Mouse (Mus musculus): ENCODE data around the gene U2af2.
"Not testable (repeated sequence)": the region's sequence is repeated elsewhere in the genome, so short reads cannot be mapped to it uniquely, and the experiment has no call there.

The U2af2 gene

DNA sequence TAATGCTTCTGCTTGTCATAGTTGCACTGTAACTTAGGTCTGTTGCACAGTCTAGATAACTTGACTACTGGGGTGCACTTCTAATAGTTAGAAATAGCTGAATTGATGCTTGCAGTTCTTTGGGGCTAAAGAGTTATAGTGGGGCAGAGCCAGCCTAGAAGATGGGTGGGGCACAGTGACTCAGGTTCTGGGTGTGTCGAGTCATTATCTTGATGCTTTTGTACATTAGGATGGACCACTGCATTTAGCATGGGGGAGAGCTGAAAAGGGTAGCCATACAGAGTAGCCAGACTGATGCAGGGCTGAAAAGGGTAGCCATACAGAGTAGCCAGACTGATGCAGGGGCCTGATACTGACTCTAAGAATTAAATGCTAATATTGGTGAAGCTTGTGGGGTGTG lies 11.6 kb downstream of the U2af2 start:
- no peak for DNase-seq (ENCODE audit: low read depth, low spot score)

DNA sequence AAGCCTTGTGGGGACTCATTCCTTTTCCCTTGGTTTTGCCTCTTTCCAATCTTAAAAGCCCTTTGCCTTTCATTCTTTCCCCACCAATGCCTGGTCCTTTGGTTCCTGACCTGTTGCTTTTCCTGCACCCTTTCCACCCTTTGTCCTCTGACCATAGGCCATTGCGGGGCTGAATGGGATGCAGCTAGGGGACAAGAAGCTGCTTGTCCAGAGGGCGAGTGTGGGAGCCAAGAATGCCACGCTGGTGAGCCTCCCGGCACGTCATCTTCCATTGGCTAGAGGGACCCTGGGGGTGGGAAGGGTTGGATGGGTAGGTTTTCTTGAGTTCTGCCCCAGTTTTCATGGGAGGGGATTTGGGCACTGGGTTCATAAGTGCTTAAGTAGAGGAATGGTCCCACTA lies 13.0 kb downstream of the U2af2 start:
- no peak for DNase-seq (ENCODE audit: low read depth, low spot score)

DNA sequence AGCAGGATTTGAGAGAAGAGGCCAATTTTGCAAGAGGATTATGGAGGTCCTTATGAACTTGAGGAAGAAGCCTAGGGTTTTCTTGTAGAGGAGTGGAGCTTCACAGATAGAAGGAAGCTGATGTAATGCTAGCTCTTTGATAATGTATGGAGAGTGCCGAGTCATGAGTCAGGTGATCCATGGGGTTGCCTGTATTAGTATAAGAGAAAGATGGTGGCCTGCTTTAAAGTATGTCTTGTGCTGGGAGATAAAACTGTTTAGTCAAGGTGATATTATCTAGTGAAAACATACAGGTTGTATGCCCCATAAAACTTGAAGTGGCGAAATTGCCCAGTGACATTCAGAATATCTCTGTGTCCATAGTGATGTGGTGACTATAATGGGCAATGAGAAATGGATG lies 15.0 kb downstream of the U2af2 start:
- no peak for DNase-seq (ENCODE audit: low read depth, low spot score)

DNA sequence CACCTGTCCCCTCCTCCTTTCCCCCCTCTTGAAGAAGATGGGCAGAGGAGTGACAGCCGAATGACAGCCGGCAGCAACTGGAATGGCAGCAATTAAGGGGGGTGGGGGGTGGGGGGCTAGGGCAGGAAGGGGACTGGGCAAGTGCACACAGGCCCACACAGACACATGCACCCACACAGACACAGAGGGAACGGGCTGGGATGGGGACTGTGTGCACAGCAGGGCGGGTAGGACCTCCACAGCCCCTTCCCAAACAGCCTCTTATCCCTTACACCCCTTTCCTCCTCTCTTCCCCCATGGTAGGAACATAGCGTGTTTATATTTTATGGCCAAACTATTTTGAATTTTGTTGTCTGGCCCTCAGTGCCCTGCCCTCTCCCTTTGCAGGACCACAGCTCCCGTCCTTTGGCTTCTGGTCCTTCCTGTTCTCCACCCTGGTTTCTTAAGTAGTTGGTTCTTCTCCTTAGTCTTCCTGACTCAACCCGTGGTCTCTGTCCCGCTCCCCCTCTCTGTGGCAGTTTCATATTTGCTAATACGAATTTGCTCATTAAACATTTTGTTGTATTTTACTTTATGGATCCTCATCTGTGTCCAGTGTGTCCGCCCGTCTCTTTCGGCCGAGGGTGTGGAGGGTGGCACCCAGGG lies 17.5 kb downstream of the U2af2 start:
- not testable (repeated sequence) for DNase-seq (ENCODE audit: low read depth, low spot score)

DNA sequence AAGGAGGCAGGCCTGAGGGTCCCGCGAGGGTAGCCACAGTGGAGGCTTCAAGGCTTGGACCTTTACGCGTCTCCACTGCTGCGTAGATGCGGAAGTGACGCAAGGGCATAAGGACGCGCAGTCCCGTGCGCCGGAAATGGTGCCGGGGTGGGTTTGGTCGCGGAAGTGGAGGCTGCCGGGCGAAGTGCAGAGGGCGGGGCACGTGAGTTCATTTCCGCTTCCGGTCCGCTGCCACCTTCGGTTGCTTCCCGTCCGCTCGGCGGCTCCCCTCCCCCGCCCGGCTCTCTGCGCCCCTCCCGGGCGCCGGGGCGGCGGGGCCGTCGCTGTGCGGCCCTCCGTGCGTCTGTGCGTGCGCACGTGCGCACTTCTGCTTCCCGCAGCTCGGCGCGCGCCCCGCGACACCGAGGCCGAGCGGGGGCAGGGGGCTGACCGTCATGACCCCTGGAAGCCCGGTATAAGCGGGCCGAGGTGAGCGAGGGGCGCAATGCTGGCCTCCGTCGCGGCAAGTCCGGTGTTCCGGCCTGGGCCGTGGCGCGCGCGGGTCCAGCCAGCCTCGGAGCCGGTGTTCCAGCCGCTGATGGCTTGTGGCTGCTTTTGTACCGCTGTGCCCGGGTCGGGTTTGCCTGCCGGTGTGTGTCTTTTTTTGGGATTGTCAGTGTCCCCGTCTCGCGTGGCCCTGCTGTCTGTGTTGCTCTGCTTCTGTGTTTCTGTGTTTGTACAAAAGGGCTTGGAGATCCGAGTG lies 18.2 kb downstream of the U2af2 start, which contains the start of gene Epn1:
Gene Epn1, plus strand, starts transcription at position 226 of the 742 bp plus-strand sequence.
- DNase-seq (ENCODE audit: low read depth, low spot score): peak; percentile 97

DNA sequence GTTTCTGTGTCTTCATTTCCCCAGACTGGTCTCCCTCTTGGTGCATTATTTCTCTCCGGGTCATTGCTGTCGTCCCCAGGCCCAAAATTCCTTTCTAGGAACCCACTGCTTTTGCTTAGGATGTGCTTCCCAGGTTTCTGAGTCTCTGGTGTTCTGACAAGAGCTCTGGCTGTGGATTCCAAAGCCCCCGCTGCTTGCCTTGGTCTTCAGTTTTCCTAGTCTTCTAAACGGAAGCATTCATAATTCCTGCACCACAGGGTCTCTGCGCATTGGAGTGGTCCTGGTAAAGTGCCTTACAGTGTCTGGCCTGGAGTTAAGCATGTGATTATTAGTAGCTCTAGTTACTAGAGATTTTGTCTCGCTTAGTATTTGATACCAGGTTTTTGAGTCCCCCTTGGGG lies 18.9 kb downstream of the U2af2 start:
- DNase-seq (ENCODE audit: low read depth, low spot score): peak; percentile 42

DNA sequence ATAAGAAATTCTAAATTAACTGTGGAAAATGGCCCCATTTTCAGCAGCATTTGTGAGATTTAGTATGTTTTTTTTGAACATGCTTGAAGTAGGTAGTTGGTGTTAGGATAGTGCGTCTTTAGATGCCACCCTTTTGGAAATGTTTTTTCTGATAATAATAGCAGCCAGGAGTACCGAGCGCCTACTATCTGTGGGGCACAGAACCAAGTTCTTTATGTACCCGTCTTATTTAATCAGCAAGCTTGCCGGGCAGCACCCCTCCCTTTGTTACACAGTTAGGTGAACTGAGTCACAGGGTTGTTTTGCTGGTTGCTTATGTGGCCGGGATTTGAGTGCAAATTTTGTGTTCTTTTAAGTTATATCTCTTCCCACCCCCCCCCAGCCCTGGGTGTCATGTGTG lies 19.3 kb downstream of the U2af2 start:
- DNase-seq (ENCODE audit: low read depth, low spot score): no peak

DNA sequence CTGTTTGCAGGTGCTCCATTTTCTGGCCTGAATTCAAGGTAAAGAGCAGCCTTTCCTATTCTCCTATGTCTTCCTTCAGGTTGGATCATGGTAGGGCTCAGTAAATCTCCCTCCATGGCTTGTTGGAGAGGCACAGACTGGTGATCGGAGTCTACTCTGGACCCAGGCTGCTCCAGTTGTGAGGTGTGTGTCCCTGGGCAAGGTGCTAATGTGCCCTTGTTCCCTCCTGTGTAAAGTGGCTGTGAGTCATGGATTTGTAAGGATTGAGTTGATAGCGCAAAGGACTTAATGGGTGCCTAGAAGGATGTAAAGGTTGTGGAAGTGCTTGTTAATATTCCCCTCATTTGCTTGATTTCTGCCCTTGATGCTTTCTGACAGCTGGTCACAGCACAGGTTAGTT lies 20.0 kb downstream of the U2af2 start:
- DNase-seq (ENCODE audit: low read depth, low spot score): no peak

DNA sequence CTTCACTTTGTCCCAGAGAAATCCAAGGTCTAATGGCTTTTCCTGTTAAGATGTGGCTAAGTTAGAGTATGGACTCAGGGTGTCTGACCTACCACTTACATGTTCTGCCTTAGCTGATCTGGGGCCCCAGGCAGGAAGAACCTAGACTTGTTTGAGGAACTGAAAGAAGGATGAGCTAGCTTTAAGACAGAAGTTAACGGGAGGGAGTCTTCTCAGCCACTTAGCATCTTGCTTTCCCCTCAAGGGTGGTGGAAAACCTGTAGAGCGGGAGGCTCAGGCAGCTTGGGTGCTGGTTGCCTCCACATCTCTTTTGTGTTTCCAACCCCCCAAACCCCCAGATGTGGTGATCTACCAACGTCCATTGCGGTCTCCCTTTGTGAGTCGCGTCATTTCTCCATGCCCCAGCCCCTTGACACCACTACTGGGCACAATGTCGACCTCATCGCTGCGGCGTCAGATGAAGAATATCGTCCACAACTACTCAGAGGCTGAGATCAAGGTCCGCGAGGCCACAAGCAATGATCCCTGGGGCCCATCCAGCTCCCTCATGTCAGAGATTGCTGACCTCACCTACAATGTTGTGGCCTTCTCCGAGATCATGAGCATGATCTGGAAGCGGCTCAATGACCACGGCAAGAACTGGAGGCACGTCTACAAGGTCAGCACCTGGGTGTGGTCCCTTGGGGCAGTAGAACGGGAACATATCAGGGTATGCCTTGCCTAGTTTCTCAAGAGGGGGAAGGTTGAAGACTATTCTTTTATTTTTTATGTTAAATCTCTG lies 21.6 kb downstream of the U2af2 start:
- no peak for DNase-seq (ENCODE audit: low read depth, low spot score)

DNA sequence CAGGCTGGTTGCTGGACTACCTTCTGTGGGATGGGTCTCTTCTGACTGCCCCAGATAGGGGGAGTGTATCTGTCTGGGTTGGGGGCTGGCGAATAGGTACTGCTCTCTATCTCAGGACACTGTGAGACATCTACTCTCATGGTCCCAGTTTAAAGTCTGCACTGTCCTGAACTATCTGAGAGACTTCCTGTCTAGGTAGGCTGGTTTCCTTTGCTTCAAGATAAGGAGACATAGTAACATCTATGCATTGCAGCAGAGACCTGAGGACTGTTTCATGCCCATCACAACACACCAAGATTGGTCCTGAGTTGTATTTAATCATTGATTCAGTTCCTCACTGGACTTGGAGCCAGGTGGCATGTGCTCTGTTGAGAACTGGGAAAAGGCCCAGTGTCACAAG lies 23.6 kb downstream of the U2af2 start:
- DNase-seq (ENCODE audit: low read depth, low spot score): no peak

DNA sequence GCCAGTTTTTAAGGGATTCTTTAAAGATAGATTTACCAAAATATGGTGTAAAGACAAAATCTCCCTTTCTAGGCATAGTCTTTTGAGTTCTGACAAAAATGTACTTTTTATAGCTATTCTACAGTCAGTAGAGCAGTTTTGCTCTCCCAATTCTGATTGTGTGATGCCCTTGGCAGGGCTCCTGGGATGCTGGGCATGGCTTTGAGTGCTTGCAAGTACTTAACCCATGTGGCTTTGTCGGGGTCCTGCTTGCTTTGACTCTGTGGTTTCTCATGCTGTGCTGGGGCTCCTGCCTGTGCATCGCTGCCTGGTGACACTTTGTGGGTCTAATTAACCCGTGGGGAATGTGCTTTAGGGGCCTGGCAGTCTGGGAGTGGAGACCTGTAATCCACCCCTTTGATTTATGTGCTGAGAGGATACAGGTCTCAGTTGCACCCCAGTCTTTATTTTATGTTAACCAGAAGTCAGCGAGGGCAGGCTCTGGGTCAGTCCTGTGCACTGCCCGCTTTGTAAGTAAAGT lies 25.0 kb downstream of the U2af2 start:
- DNase-seq (ENCODE audit: low read depth, low spot score): no peak

DNA sequence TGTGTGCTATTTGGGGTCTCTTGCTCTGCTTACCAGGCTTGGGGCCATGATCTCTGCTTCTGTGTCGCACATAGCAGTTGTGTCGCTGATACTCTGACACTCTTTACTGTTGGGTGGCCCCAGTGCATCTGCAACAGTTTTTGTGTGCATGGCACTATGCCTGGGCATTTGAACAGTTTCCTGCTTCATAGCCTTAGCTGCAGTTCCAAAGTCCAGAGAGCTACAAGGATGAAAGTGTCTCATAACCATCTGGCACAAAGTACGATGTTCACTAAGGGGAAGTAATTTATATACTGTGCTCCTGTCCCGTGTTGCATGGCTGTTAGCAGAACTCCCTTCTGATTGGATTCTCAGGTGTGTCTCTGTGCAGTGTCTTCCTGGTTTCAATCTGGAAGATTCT lies 25.9 kb downstream of the U2af2 start:
- no peak for DNase-seq (ENCODE audit: low read depth, low spot score)

DNA sequence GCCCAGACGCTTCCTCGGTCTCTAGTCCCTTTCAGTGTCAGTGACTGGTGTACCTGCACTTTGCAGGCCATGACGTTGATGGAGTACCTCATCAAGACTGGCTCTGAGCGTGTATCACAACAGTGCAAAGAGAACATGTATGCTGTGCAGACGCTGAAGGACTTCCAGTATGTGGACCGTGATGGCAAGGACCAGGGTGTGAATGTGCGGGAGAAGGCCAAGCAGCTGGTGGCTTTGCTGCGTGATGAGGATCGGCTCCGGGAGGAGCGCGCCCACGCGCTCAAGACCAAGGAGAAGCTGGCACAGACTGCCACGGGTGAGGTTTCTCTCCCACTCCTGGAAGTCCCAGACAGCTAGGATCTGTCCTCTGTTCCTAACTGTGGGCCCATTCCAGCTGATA lies 27.9 kb downstream of the U2af2 start:
- DNase-seq (ENCODE audit: low read depth, low spot score): no peak

DNA sequence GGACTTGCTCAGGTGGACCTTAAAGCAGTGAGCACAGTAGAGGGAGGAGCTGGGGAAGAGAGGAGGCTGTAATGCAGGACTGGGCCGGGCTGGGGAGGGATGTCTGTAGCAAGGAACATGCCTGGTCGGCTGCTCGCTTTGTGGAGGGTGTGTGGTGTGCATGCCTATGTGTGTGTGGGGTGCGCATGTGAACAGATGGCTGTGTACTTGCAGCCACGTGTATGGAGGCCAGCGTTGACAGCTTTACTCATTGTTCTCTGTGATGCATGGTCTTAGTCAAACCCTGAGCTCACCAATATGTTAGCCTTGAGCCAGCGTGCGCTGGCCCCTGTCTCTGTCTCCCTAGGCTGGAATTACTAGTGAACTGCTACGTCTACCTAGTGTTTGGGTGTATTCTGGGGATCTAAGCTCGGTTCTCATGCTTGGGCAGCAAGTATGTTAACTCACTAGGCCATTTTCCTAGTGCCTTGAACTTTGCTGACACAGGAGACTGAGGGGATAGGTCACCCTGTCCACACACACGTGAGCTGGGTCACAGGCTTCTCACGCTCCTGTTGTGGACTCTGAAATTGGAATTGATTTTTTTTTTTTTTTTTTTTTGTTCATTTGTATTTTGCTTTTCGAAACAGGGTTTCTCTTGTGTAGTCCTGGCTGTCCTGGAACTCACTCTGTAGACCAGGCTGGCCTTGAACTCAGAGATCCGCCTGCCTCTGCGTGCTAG lies 29.2 kb downstream of the U2af2 start:
- no peak for DNase-seq (ENCODE audit: low read depth, low spot score)

DNA sequence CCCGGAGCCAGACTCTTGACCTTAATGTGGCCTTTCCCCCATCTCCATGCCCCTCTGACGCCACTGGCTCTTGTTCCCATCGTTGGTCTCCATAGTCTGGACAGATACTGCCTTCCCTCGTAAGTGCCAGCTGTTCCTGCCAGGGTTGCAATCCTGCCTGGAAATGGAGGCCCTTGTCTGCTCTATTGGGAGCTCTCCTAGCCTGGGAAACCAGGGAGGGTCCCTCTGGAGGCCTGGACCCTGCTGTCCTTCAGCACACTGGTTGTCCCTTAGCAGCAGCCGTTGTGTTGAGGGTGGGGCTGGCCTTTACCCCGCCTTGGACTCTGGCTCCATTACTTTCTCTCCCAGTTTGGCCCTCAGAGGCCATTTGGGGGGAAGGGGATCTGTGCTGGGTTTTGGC lies 30.4 kb downstream of the U2af2 start:
- DNase-seq (ENCODE audit: low read depth, low spot score): no peak

DNA sequence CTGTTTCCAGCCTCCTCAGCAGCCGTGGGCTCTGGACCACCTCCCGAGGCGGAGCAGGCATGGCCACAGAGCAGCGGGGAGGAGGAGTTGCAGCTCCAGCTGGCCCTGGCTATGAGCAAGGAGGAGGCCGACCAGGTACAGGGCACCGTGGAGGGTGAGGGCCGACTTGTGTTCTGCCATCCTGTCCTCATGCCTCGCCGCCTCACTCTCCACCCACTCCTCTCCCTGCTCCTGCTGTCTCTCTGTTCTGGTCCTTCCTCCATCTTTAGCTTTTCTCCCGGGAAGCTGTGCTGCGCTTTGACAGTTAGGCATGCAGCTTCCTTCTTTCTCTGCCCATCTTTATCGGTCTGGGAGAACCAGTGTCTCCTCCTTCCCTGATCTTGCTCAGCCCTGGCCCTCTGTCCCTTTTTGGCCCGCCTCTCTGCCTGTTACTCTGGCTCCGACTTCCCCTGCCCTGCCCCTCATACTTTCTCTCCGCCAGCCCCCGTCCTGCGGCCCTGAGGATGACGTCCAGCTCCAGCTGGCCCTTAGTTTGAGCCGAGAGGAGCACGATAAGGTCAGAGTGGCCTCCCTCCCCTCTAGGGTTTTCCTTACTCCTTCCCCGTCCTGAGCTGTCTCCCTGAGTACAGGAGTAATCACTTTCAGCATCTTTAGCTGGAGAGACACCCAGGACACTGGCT lies 31.0 kb downstream of the U2af2 start:
- DNase-seq (ENCODE audit: low read depth, low spot score): no peak

DNA sequence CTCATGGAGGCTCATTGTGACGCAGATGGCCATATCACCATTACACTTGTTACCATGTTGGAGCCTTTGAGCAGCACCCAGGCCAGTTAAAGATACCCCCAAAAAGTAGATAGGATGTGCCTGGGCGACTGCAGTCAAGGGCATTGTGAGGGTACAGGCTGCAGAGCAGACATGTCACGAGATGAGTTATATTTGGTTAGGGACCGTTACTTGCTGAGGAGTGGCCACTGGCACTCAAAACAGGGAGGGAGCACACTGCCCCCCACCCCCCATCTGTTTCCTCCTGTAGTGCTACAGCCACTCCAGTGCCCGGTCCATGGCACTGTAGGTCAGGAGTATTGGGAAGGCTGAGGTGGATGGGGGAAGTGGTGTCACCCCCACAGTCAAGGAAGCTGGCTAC lies 36.8 kb downstream of the U2af2 start:
- DNase-seq (ENCODE audit: low read depth, low spot score): no peak

DNA sequence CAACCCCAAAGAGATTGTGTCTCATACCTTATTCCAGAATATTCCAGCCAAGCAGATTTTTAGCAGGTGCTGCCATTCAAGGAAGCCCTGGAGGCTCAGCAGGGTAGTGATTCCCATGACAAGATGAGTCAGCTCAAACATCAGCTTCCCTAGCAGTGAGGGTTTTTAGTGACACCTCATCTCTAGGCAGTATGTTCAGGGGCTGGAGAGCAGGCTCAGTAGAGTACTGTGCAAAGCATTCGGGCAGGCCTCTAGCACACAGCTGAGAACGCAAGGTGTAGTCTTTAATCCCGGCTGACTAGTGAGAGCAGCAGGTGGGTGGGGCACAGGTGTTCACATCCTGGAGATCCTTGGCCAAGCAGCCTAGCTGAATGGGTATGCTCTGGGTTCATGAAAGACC lies 37.9 kb downstream of the U2af2 start:
- DNase-seq (ENCODE audit: low read depth, low spot score): no peak

DNA sequence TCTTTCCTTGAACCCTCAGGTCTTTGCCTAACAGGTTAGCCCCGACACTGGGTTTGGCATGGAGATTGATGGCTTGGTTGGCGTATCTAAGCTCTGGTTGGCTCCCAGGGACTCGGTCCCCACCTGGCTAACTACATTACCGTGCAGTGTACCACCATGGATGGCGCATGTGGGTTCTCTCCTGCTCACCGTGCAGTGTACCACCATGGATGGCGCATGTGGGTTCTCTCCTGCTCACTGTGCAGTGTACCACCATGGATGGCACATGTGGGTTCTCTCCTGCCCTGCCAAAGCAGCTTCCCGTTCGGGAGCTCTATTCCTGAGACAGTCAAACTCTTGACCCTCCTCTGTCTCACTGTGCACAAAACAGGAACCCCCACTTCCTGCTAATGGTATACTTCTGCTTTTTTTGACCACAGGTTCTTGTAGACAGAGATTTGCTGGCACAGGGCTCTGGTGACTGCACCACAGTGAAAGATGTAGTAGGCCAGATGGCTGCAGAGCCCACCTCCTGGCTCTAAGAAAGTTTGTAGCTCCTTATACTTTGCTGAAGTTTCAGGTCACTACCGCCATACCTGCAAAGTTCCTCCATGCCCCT lies 39.2 kb downstream of the U2af2 start:
- no peak for DNase-seq (ENCODE audit: low read depth, low spot score)

DNA sequence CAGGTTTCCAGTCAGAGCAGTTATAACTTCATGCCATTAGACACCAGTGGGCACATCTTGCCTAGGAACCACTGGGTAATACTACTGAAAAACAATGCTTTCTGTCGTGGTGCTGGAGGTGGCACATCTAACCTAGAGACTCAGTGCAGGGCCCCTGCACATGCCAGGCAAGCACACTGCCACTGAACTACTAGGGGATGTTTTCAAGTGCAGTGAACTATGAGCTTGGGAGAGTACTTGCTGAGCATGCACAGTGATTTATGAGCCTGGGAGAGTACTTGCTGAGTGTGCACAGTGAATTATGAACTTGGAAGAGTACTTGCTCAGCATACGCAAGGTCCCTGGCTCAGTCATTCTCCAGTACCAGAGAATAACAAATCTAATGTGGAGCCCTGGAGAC lies 40.6 kb downstream of the U2af2 start:
- DNase-seq (ENCODE audit: low read depth, low spot score): no peak

DNA sequence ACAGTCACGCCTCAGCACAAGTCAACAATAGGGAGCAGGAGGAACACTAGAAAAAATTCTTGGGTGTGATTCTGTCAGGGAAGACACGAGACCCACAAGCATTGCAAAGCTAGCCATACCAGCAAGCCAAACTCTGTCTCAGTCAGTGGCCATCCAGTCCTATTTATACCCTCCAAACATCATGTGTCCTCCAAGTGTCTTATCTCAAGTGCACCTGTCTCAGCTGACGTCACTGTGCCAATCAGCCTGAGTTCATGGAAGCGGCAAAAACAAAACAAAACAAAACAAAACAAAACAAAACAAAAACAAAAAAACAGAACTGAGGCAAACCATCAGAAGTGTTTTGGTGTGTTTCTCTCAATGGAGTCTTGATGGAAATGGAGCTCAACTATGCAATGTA lies 46.3 kb downstream of the U2af2 start:
- no peak for DNase-seq (ENCODE audit: low read depth, low spot score)

Data from mesoderm, embryonic 11.5 days (tissue).